Mouse (Mus musculus): Measurements from ENCODE around the gene Antxr1. TPM values are rescaled to one million over a fixed set of nuclear protein-coding genes. Genes with fewer than 3 reads are reported as not detected.

The Antxr1 gene
- polyA plus RNA-seq, 1 experiment, result 200 TPM

DNA sequence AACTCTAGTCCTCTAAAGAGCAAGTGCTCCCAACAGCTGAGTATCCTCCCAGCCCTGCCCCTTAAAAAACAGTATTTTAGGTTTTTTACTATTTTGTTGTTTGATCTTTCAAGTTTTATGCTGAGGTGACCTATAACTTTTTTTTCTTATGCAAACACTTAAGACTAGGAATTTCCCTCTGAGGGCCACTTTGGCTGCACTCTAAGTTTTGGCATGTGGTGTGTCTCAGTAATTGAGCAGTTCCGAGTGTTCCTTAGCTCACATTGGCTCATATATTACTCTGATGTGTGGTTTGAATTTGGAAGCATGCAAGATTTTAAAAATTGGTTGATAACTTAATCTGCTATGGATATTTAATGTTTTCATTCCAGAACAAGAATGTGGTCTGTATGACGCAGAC is 105.6 kb downstream of the Antxr1 start:
- Histone ChIP-seq H3K27ac (ENCODE audit: insufficient read depth, low read length) (no peak overlapping the region), H3K4me1 (ENCODE audit: control insufficient read depth, insufficient read depth, low read length) (peaks cover 8% of the 10 kb centered on the region; the same call in 1 of the 2 replicates), H3K4me3 (ENCODE audit: insufficient read depth, low read length) (no peak overlapping the region)
- TF ChIP-seq POLR2A (IDR thresholded peaks at IDR 0.05; ENCODE audit: low read depth, low read length), result no peak
- no peak for TF ChIP-seq CTCF (IDR thresholded peaks at IDR 0.05; ENCODE audit: borderline replicate concordance, insufficient read depth, low read length)

- H3K4me3 ChIP-seq (ENCODE audit: insufficient read depth, low read length), result no peak overlapping the region
- peaks cover 21% of the 10 kb centered on the region for H3K4me1 ChIP-seq (ENCODE audit: control insufficient read depth, insufficient read depth, low read length)
- TF ChIP-seq CTCF (IDR thresholded peaks at IDR 0.05; ENCODE audit: borderline replicate concordance, insufficient read depth, low read length) (no peak), POLR2A (IDR thresholded peaks at IDR 0.05; ENCODE audit: low read depth, low read length) (no peak)
- H3K27ac ChIP-seq (ENCODE audit: insufficient read depth, low read length), result no peak overlapping the region
These were observed 107.7 kb downstream of the Antxr1 start for GRCm38 (mm10) chr6:87227940-87228339.

DNA sequence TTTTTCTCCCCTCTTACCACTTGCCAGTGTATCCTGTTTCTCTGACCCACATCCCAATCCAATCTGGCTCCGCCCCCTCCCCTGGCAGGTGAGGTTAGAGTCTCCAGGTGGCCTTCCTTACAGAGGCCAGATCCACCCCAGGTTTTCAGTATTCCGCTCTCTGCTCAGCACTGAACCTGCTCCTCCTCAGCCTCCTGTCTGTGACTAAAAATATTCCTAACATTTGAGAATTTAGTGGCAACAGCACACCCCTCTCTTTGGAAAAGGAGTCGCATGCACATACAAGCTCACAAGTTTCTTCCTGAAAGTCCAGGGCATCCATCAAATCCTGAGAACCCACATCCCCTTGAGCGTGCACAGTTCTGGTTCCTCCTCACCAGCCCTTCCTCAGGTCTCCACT is 109.3 kb downstream of the Antxr1 start:
- H3K4me3 ChIP-seq (ENCODE audit: insufficient read depth, low read length), result no peak overlapping the region
- H3K27ac ChIP-seq (ENCODE audit: insufficient read depth, low read length), result no peak overlapping the region
- TF ChIP-seq CTCF (IDR thresholded peaks at IDR 0.05; ENCODE audit: borderline replicate concordance, insufficient read depth, low read length) (no peak), POLR2A (IDR thresholded peaks at IDR 0.05; ENCODE audit: low read depth, low read length) (no peak)
- H3K4me1 ChIP-seq (ENCODE audit: control insufficient read depth, insufficient read depth, low read length), result peaks cover 25% of the 10 kb centered on the region

GRCm38 (mm10) chr6:87225286-87225685 is 110.3 kb downstream of the Antxr1 start:
- Histone ChIP-seq H3K4me3 (ENCODE audit: insufficient read depth, low read length) (no peak overlapping the region), H3K4me1 (ENCODE audit: control insufficient read depth, insufficient read depth, low read length) (peaks cover 28% of the 10 kb centered on the region), H3K27ac (ENCODE audit: insufficient read depth, low read length) (peak overlapping the region; percentile 34)
- TF ChIP-seq POLR2A (IDR thresholded peaks at IDR 0.05; ENCODE audit: low read depth, low read length), result no peak

- TF ChIP-seq POLR2A (IDR thresholded peaks at IDR 0.05; ENCODE audit: low read depth, low read length) (no peak), CTCF (IDR thresholded peaks at IDR 0.05; ENCODE audit: borderline replicate concordance, insufficient read depth, low read length) (no peak)
- Histone ChIP-seq H3K4me3 (ENCODE audit: insufficient read depth, low read length) (no peak overlapping the region), H3K4me1 (ENCODE audit: control insufficient read depth, insufficient read depth, low read length) (peaks cover 38% of the 10 kb centered on the region), H3K27ac (ENCODE audit: insufficient read depth, low read length) (peak overlapping the region; percentile 32)
These were observed 112.6 kb downstream of the Antxr1 start for GRCm38 (mm10) chr6:87222854-87223631.

DNA sequence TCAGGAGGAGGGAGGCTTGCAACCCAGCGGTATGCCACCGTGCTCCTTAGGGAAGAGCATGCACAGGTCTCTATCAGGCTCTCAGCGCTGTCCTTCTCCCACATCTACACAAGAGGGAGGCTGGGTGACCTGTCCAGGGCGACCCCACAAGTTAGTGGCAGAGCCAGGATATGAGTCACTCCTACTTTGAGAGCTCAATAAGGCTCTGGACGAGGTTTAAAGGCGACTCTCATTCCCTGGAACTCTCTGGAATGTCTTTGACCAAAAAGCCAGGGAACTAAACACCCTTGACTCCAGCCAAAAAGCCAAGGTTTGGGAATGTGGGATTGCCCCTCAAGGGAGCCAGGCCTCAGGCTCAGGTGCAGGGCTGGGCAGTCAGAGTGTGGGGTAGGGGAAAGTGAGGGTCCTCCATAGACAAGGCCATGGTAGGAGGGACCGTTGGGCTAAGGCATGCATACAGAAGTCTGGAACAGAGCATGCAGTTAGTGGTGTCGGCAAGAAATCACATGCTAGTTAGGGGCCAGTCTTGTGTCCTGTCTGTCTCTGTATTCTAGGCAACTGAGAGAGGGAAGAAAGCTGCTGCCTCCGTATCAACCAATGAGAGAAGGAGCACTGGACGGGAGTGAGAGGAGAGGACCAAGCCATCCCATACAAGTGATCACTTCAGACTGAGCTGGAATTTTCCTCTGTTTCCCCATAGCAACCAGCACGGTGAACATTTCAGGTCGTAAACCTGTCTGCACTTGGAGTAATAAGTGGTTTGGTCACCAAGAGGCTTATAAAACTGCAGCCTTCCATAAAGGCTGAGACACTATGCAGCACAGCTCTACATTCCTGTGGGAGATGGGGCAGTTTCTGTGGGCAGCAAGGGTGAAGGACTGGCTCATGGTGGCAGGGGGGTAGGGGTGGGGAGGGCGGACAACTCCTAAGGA is 116.3 kb downstream of the Antxr1 start:
- Histone ChIP-seq H3K4me3 (ENCODE audit: insufficient read depth, low read length) (no peak overlapping the region), H3K4me1 (ENCODE audit: control insufficient read depth, insufficient read depth, low read length) (peaks cover 29% of the 10 kb centered on the region), H3K27ac (ENCODE audit: insufficient read depth, low read length) (peak overlapping the region; percentile 76)
- TF ChIP-seq POLR2A (IDR thresholded peaks at IDR 0.05; ENCODE audit: low read depth, low read length) (no peak), CTCF (IDR thresholded peaks at IDR 0.05; ENCODE audit: borderline replicate concordance, insufficient read depth, low read length) (no peak)

- H3K4me3 ChIP-seq (ENCODE audit: insufficient read depth, low read length), result no peak overlapping the region
- TF ChIP-seq CTCF (IDR thresholded peaks at IDR 0.05; ENCODE audit: borderline replicate concordance, insufficient read depth, low read length) (no peak), POLR2A (IDR thresholded peaks at IDR 0.05; ENCODE audit: low read depth, low read length) (no peak)
- peaks cover 13% of the 10 kb centered on the region for H3K4me1 ChIP-seq (ENCODE audit: control insufficient read depth, insufficient read depth, low read length)
- no peak overlapping the region for H3K27ac ChIP-seq (ENCODE audit: insufficient read depth, low read length)
These were observed 119.5 kb downstream of the Antxr1 start for GRCm38 (mm10) chr6:87216114-87216591.

GRCm38 (mm10) chr6:87213262-87213661 is 122.4 kb downstream of the Antxr1 start:
- H3K4me1 ChIP-seq (ENCODE audit: control insufficient read depth, insufficient read depth, low read length), result no peaks in the 10 kb centered on the region
- no peak for TF ChIP-seq POLR2A (IDR thresholded peaks at IDR 0.05; ENCODE audit: low read depth, low read length)
- no peak for TF ChIP-seq CTCF (IDR thresholded peaks at IDR 0.05; ENCODE audit: borderline replicate concordance, insufficient read depth, low read length)
- H3K4me3 ChIP-seq (ENCODE audit: insufficient read depth, low read length), result no peak overlapping the region
- no peak overlapping the region for H3K27ac ChIP-seq (ENCODE audit: insufficient read depth, low read length)

GRCm38 (mm10) chr6:87211551-87211950 is 124.1 kb downstream of the Antxr1 start:
- TF ChIP-seq CTCF (IDR thresholded peaks at IDR 0.05; ENCODE audit: borderline replicate concordance, insufficient read depth, low read length) (no peak), POLR2A (IDR thresholded peaks at IDR 0.05; ENCODE audit: low read depth, low read length) (no peak)
- H3K4me1 ChIP-seq (ENCODE audit: control insufficient read depth, insufficient read depth, low read length), result no peaks in the 10 kb centered on the region
- no peak overlapping the region for H3K4me3 ChIP-seq (ENCODE audit: insufficient read depth, low read length)
- no peak overlapping the region for H3K27ac ChIP-seq (ENCODE audit: insufficient read depth, low read length)

Measured in embryonic fibroblast, embryonic 13.5 days (primary cell).